ENCODE assay signal across 8 mouse cellular contexts in the genomic region with DNA sequence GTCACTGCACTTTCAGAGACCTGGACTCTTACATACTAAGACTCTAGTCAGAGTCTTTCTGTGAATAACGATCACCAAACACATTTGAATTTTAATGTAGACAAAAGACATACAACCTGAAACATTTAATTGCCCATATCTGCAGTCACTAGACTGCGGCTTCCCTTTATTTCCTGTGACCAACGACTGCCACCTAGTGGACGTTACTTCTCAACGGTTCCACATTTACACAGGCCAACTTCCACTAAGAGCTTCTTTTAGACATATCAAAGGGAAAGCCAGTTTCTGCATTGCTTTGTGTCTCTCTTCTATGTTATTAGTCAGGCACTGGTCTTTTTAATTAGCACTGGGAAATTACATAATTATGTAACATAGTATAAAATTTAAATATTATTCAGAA. TPM values are rescaled to one million over a fixed set of nuclear protein-coding genes. Genes with fewer than 3 reads are reported as not detected.
DNase-seq lines count a peak whose midpoint lies in the region; ATAC-seq and TF ChIP-seq lines count a peak whose summit lies in the region.

No protein-coding gene starts in this region.

- no peaks in the 10 kb centered on the region for H3K27me3 ChIP-seq in thymus, adult 2 months (ENCODE audit: control insufficient read depth, insufficient read depth, low read length)
- H3K27me3 ChIP-seq in forebrain, embryonic 16.5 days (replicated peaks; ENCODE audit: control insufficient read depth, insufficient read depth, low read length): no peaks in the 10 kb centered on the region
- H3K27me3 ChIP-seq in liver, adult 2 months (ENCODE audit: control insufficient read depth, insufficient read depth, low read length): no peaks in the 10 kb centered on the region

- WGBS in thymus, adult 2 months: 4% methylated on average over 5 of the region's 5 CpGs
- WGBS in forebrain, embryonic 16.5 days: 4% methylated on average over 5 of the region's 5 CpGs
- WGBS in liver, adult 2 months: 1% methylated on average over 5 of the region's 5 CpGs

- TF ChIP-seq CTCF in thymus, adult 2 months (IDR thresholded peaks at IDR 0.05; ENCODE audit: borderline replicate concordance, control insufficient read depth, extremely low read depth, insufficient read depth, low read length, poor library complexity): no peak
- 0 out of 2 replicates have a peak, but pooled peaks have one; percentile 30 for TF ChIP-seq CTCF in liver, adult 2 months (IDR thresholded peaks at IDR 0.05; ENCODE audit: low read depth, low read length)

- no peaks in the 10 kb centered on the region for H3K9me3 ChIP-seq in forebrain, embryonic 16.5 days (ENCODE audit: control insufficient read depth, low read length)

- no peak overlapping the region for H3K4me3 ChIP-seq in thymus, adult 2 months (ENCODE audit: control insufficient read depth, insufficient read depth, low read length)
- H3K4me3 ChIP-seq in forebrain, embryonic 16.5 days (replicated peaks; ENCODE audit: low read length): no peak overlapping the region
- H3K4me3 ChIP-seq in liver, adult 2 months (ENCODE audit: insufficient read depth, low read depth, low read length): no peak overlapping the region

- H3K9ac ChIP-seq in forebrain, embryonic 16.5 days (replicated peaks; ENCODE audit: low read depth, low read length): no peak overlapping the region
- no peak overlapping the region for H3K9ac ChIP-seq in liver, adult 2 months (ENCODE audit: low read depth, low read length)

- no peak overlapping the region for H3K4me2 ChIP-seq in forebrain, embryonic 16.5 days (ENCODE audit: low read length)

- no peaks in the 10 kb centered on the region for H3K4me1 ChIP-seq in thymus, adult 2 months (replicated peaks; ENCODE audit: control insufficient read depth, insufficient read depth, low read length)
- H3K4me1 ChIP-seq in forebrain, embryonic 16.5 days (replicated peaks; ENCODE audit: control insufficient read depth, insufficient read depth, low read length): peaks cover 7% of the 10 kb centered on the region
- H3K4me1 ChIP-seq in liver, adult 2 months (ENCODE audit: control insufficient read depth, insufficient read depth, low read length): peaks cover 4% of the 10 kb centered on the region; the same call in 1 of the 2 replicates

- DNase-seq in thymus, adult 2 months: peak; percentile 42
- no peak for DNase-seq in thymus, adult 18-20 months
- peak; percentile 65 for DNase-seq in c-Kit-positive CD71-positive TER-119-negative erythroid progenitor cells, embryonic 14.5 days (ENCODE audit: low read depth)
- peak; percentile 24 to 58 for DNase-seq in kidney, adult 8-10 months
- peak; percentile 66 for DNase-seq in liver, adult 2 months (ENCODE audit: extremely low read depth, low read depth, low spot score)
- peak; percentile 58 for DNase-seq in thymus, postnatal 14 days

- ATAC-seq in forebrain, embryonic 16.5 days: peak; percentile 76; the same call in 1 of the 2 replicates
- ATAC-seq in monocyte, adult 5-6 weeks (replicated peaks; ENCODE audit: insufficient number of reproducible peaks, low FRiP score, low TSS enrichment, poor library complexity, severe bottlenecking): peak; percentile 78

- no peaks in the 10 kb centered on the region for H3K36me3 ChIP-seq in thymus, adult 2 months (ENCODE audit: control insufficient read depth, insufficient read depth, low read length)
- no peaks in the 10 kb centered on the region for H3K36me3 ChIP-seq in forebrain, embryonic 16.5 days (ENCODE audit: control insufficient read depth, insufficient read depth)
- H3K36me3 ChIP-seq in liver, adult 2 months (ENCODE audit: control insufficient read depth, insufficient read depth, low read length): no peaks in the 10 kb centered on the region

- H3K79me2 ChIP-seq in liver, adult 2 months (ENCODE audit: control insufficient read depth, insufficient read depth, low read length): no peaks in the 10 kb centered on the region

- TF ChIP-seq POLR2A in thymus, adult 2 months (IDR thresholded peaks at IDR 0.05; ENCODE audit: control insufficient read depth, extremely low read depth, insufficient read depth, low read length, poor library complexity): no peak
- TF ChIP-seq POLR2A in liver, adult 2 months (IDR thresholded peaks at IDR 0.05; ENCODE audit: extremely low read depth, insufficient read depth, low read length): no peak

- H3K27ac ChIP-seq in thymus, adult 2 months (ENCODE audit: control insufficient read depth, insufficient read depth, low read length): no peak overlapping the region
- H3K27ac ChIP-seq in forebrain, embryonic 16.5 days (ENCODE audit: low read length): no peak overlapping the region
- no peak overlapping the region for H3K27ac ChIP-seq in liver, adult 2 months (replicated peaks; ENCODE audit: insufficient read depth, low read depth, low read length)

RNA-seq across cellular contexts. Expression of a gene that starts 20.2 kb away (rescaled TPM):
- polyA plus RNA-seq in thymus, adult 2 months (2012; rRNA removed): 0.09 and 0.24 TPM in 2 replicates
- polyA plus RNA-seq in forebrain, embryonic 16.5 days (2015; fragmentation: Nextera tagmentation; extraction: Ambion mirVana): 0.11 and 0.52 TPM in 2 replicates
- total RNA-seq in liver, adult 2 months (2014; rRNA removed): 285 and 296 TPM in 2 replicates
- 20.9 and 24.9 TPM in 2 replicates for polyA plus RNA-seq in liver, adult 2 months (2012; rRNA removed)
- total RNA-seq in monocyte, adult 5-6 weeks (2017): 1.0 to 2.4 TPM (median 1.2 TPM) in 3 replicates

Comparison
In these comparisons a context has a peak if more than half of its experiments do, and no peak if none do; other contexts are left out.
1. DNase-seq: peak in thymus, adult 2 months (single experiment), c-Kit-positive CD71-positive TER-119-negative erythroid progenitor cells, embryonic 14.5 days (single experiment), kidney, adult 8-10 months (2 of 2), liver, adult 2 months (single experiment) and thymus, postnatal 14 days (single experiment); none in thymus, adult 18-20 months (0 of 2).
2. RNA of a gene that starts 20.2 kb away (polyA plus RNA-seq): 20.9 to 24.9 TPM in liver, adult 2 months; 0.11 to 0.52 TPM in forebrain, embryonic 16.5 days and 0.09 to 0.24 TPM in thymus, adult 2 months; every median in the first group is over 10 times any median in the second.